Mouse (Mus musculus): ENCODE results near the gene Pyroxd1. TPM values are rescaled to one million over a fixed set of nuclear protein-coding genes. Genes with fewer than 3 reads are reported as not detected.
A peak's percentile ranks its signal among the peaks of the same experiment; 100 is the strongest.

The Pyroxd1 gene
- 23.6 and 26.0 TPM in 2 replicates for polyA plus RNA-seq (2016; fragmentation: Nextera tagmentation; extraction: Ambion mirVana)

GRCm38 (mm10) chr6:142345440-142346038 is at the start of gene Pyroxd1:
Gene Pyroxd1 (plus strand): TSS chr6:142345654.
- Histone ChIP-seq H3K9me3 (replicated peaks) (no peaks in the 10 kb centered on the region), H3K9ac (peak within 1 kb of the TSS; percentile 73), H3K4me1 (0 out of 2 replicates have a peak, but pooled peaks cover 10% of the 10 kb centered on the region), H3K27ac (peak within 1 kb of the TSS; percentile 88), H3K4me2 (replicated peaks) (peak within 1 kb of the TSS; percentile 52), H3K4me3 (peak within 1 kb of the TSS; percentile 81), H3K27me3 (no peaks in the 10 kb centered on the region), H3K36me3 (peaks cover 12% of the 10 kb centered on the region)
- peak; percentile 93 for ATAC-seq (ENCODE audit: low FRiP score)
- 1% methylated on average over 48 of the region's 48 CpGs for WGBS

GRCm38 (mm10) chr6:142298098-142298497 is 47.4 kb upstream of the Pyroxd1 start, which contains the start of gene Iapp:
Gene Iapp (plus strand): TSS chr6:142298423.
- WGBS = 48% methylated on average over 4 of the region's 4 CpGs
- Histone ChIP-seq H3K4me2 (replicated peaks) (no peak within 1 kb of the TSS), H3K36me3 (no peaks in the 10 kb centered on the region), H3K27me3 (no peaks in the 10 kb centered on the region), H3K9me3 (replicated peaks) (no peaks in the 10 kb centered on the region), H3K27ac (no peak within 1 kb of the TSS), H3K4me1 (no peaks in the 10 kb centered on the region), H3K4me3 (no peak within 1 kb of the TSS), H3K9ac (no peak within 1 kb of the TSS)
- no peak for ATAC-seq (ENCODE audit: low FRiP score)

DNA sequence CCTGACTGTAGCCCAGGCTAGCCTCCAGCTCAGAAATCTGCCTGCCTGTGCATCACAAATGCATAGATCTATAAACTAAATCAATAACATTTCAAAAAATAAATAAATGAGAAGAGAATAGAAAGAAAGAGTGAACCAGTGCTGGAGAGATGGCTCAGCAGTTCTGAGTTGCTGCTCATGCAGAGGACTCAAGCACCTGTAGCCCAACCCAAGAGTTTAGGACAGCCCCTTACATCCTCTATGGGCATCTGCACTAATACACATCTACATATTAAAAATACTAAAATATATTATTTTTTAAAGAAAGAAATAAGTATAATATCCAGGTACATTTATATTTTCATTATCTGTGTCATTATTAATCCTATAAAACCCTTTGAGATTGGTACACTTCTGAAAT is 40.4 kb upstream of the Pyroxd1 start:
- Histone ChIP-seq H3K9me3 (replicated peaks) (peaks cover 6% of the 10 kb centered on the region; the same call in 1 of the 2 replicates), H3K4me2 (replicated peaks) (no peak overlapping the region), H3K27me3 (no peaks in the 10 kb centered on the region), H3K4me3 (no peak overlapping the region), H3K9ac (no peak overlapping the region), H3K4me1 (no peaks in the 10 kb centered on the region), H3K36me3 (no peaks in the 10 kb centered on the region), H3K27ac (no peak overlapping the region)
- no peak for ATAC-seq (ENCODE audit: low FRiP score)

GRCm38 (mm10) chr6:142314285-142314684 is 31.2 kb upstream of the Pyroxd1 start:
- no peak for ATAC-seq (ENCODE audit: low FRiP score)
- Histone ChIP-seq H3K4me2 (replicated peaks) (no peak overlapping the region), H3K9me3 (replicated peaks) (peaks cover 7% of the 10 kb centered on the region; the same call in 1 of the 2 replicates), H3K9ac (no peak overlapping the region), H3K4me1 (no peaks in the 10 kb centered on the region), H3K27ac (no peak overlapping the region), H3K4me3 (no peak overlapping the region), H3K36me3 (no peaks in the 10 kb centered on the region), H3K27me3 (no peaks in the 10 kb centered on the region)
- WGBS = 85% methylated on average over 5 of the region's 5 CpGs

DNA sequence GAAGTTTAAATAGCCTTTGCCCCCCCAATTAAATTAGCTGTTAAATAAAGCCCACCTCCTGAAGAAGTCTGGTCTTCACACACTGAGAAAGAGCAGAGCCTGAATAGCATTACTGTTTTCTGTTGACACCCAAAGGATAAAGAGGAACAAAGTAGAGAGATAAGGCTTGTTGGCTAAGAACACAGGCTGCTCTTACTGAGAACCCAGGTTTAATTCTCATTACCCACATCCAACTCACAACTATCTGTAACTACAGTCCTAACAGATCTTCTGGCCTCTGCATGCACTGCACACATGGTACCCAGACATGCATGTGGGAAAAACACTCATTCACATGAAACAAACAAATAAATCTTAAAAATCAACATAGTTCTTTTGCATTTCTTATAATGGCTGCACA is 28.3 kb upstream of the Pyroxd1 start:
- H3K27ac ChIP-seq = no peak overlapping the region
- ATAC-seq (ENCODE audit: low FRiP score) = no peak
- H3K4me3 ChIP-seq = no peak overlapping the region
- H3K4me1 ChIP-seq = no peaks in the 10 kb centered on the region
- H3K4me2 ChIP-seq (replicated peaks) = no peak overlapping the region
- H3K9ac ChIP-seq = no peak overlapping the region
- H3K27me3 ChIP-seq = no peaks in the 10 kb centered on the region
- no peaks in the 10 kb centered on the region for H3K36me3 ChIP-seq
- no peaks in the 10 kb centered on the region for H3K9me3 ChIP-seq (replicated peaks)

DNA sequence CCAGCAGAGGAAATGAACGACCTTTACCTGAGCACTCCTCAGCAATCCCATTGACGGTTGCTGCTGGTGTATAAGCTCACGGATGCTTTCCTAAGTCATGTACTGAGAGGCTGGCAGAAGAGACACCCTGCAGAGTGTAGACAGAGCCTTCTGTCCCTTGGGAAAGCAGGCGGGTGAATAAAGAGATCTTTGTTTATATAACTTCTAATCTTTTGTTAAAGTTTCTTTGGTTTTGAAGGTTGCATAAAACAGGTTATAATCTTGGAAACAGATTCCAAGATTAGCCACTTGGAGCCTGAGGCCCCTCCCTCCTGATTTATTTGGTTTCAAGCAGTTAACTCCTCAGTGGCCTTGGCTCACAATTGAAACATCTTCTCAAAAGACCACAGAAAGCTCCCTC is 22.6 kb upstream of the Pyroxd1 start, which contains the start of gene Slco1a5:
Gene Slco1a5, minus strand, starts transcription at position 101 of the 400 bp plus-strand sequence.
- H3K4me1 ChIP-seq = 0 out of 2 replicates have a peak, but pooled peaks cover 3% of the 10 kb centered on the region
- ATAC-seq (ENCODE audit: low FRiP score) = no peak
- 16% methylated on average over 4 of the region's 4 CpGs for WGBS
- H3K27ac ChIP-seq = no peak within 1 kb of the TSS
- no peaks in the 10 kb centered on the region for H3K27me3 ChIP-seq
- no peaks in the 10 kb centered on the region for H3K9me3 ChIP-seq (replicated peaks)
- H3K9ac ChIP-seq = no peak within 1 kb of the TSS
- no peak within 1 kb of the TSS for H3K4me3 ChIP-seq
- no peak within 1 kb of the TSS for H3K4me2 ChIP-seq (replicated peaks)
- no peaks in the 10 kb centered on the region for H3K36me3 ChIP-seq

DNA sequence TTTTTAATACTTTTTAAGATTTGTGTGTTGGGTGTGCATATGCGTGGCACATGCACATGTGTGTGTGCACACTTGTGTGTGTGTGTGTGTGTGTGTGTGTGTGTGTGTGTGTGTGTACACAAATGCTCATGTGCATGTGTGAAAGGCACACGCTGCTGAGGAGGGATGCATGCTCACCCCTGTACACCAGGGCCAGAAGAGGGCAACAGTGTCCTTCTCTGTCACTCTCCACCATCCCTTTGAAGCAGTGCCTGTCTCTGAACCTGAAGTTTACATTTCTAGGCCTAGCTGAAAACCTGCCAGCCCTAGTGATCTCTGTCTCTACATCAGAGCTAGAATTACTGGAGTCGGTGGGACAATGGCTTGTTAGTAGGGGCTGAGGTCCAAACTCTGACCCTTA is 18.9 kb upstream of the Pyroxd1 start:
- no peaks in the 10 kb centered on the region for H3K9me3 ChIP-seq (replicated peaks)
- H3K27me3 ChIP-seq = no peaks in the 10 kb centered on the region
- no peak overlapping the region for H3K9ac ChIP-seq
- no peaks in the 10 kb centered on the region for H3K36me3 ChIP-seq
- H3K27ac ChIP-seq = no peak overlapping the region
- 0 out of 2 replicates have a peak, but pooled peaks cover 3% of the 10 kb centered on the region for H3K4me1 ChIP-seq
- 83% methylated on average over 3 of the region's 3 CpGs for WGBS
- H3K4me2 ChIP-seq (replicated peaks) = no peak overlapping the region
- H3K4me3 ChIP-seq = no peak overlapping the region
- ATAC-seq (ENCODE audit: low FRiP score) = no peak

GRCm38 (mm10) chr6:142329201-142329600 is 16.3 kb upstream of the Pyroxd1 start:
- Histone ChIP-seq H3K4me2 (replicated peaks) (no peak overlapping the region), H3K36me3 (no peaks in the 10 kb centered on the region), H3K27ac (no peak overlapping the region), H3K4me3 (no peak overlapping the region), H3K27me3 (no peaks in the 10 kb centered on the region), H3K9me3 (replicated peaks) (no peaks in the 10 kb centered on the region), H3K9ac (no peak overlapping the region), H3K4me1 (no peaks in the 10 kb centered on the region)
- ATAC-seq (ENCODE audit: low FRiP score) = no peak
- 63% methylated on average over 1 of the region's 1 CpGs for WGBS

DNA sequence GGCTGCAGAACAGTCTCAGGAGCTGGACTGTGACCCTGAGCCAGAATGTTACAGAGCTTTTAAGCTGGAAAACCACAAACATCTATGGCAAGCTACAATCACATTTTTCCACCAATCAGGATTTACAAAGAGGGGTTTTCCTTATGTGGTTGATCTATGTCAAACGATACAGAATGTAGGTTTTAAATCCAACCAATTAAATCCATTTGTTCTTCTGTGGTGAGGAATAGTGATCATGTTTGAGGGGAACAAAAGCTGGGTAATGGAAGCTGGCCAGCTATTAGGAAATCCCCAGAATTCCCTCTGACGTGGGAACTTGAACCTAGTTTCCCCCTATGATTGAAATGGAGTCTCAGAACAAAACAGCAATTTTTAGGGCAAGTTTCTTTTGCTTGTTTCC is 6.5 kb upstream of the Pyroxd1 start:
- WGBS = 69% methylated on average over 2 of the region's 2 CpGs
- H3K4me2 ChIP-seq (replicated peaks) = no peak overlapping the region
- H3K4me3 ChIP-seq = no peak overlapping the region
- no peak overlapping the region for H3K27ac ChIP-seq
- no peaks in the 10 kb centered on the region for H3K36me3 ChIP-seq
- H3K27me3 ChIP-seq = no peaks in the 10 kb centered on the region
- no peaks in the 10 kb centered on the region for H3K9me3 ChIP-seq (replicated peaks)
- H3K4me1 ChIP-seq = no peaks in the 10 kb centered on the region
- ATAC-seq (ENCODE audit: low FRiP score) = no peak
- H3K9ac ChIP-seq = no peak overlapping the region

DNA sequence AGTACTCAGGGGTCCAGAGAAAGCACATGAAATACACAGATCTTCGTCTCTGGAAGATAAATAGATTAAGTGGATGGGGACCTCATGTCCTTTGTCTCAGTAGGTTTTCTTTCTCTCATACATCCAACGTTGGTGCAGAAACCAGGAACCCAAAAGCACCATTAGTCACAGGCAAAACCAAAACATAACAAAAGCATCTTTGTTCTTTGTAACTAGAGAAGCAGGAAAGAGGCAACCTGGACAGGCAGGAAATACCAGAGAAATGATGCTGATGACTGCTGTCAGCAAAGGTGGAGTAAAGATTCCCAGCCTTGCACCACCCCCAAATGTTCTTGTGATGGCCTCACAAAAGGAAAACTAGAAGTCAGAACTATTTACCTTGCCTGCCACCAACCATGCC is 5.9 kb upstream of the Pyroxd1 start:
- no peak overlapping the region for H3K4me3 ChIP-seq
- H3K9me3 ChIP-seq (replicated peaks) = no peaks in the 10 kb centered on the region
- no peak overlapping the region for H3K4me2 ChIP-seq (replicated peaks)
- WGBS = 61% methylated on average over 2 of the region's 2 CpGs
- H3K4me1 ChIP-seq = no peaks in the 10 kb centered on the region
- no peak for ATAC-seq (ENCODE audit: low FRiP score)
- H3K36me3 ChIP-seq = no peaks in the 10 kb centered on the region
- H3K27me3 ChIP-seq = no peaks in the 10 kb centered on the region
- no peak overlapping the region for H3K9ac ChIP-seq
- H3K27ac ChIP-seq = no peak overlapping the region

GRCm38 (mm10) chr6:142343561-142343960 is 1.9 kb upstream of the Pyroxd1 start:
- Histone ChIP-seq H3K9me3 (replicated peaks) (no peaks in the 10 kb centered on the region), H3K4me2 (replicated peaks) (no peak overlapping the region), H3K4me1 (0 out of 2 replicates have a peak, but pooled peaks cover 10% of the 10 kb centered on the region), H3K27me3 (no peaks in the 10 kb centered on the region), H3K27ac (no peak overlapping the region), H3K4me3 (no peak overlapping the region), H3K36me3 (no peaks in the 10 kb centered on the region), H3K9ac (no peak overlapping the region)
- 71% methylated on average over 2 of the region's 2 CpGs for WGBS
- ATAC-seq (ENCODE audit: low FRiP score) = no peak

- Histone ChIP-seq H3K9ac (peak overlapping the region; percentile 73), H3K9me3 (replicated peaks) (no peaks in the 10 kb centered on the region), H3K4me3 (peak overlapping the region; percentile 81), H3K27me3 (no peaks in the 10 kb centered on the region), H3K27ac (peak overlapping the region; percentile 88; the same call in 1 of the 2 replicates), H3K4me1 (0 out of 2 replicates have a peak, but pooled peaks cover 10% of the 10 kb centered on the region), H3K36me3 (peaks cover 17% of the 10 kb centered on the region), H3K4me2 (replicated peaks) (peak overlapping the region; percentile 52)
- WGBS = 68% methylated on average over 12 of the region's 12 CpGs
- no peak for ATAC-seq (ENCODE audit: low FRiP score)
Observed at GRCm38 (mm10) chr6:142346181-142347110, 992 bp downstream of the Pyroxd1 start.
